Mouse (Mus musculus): ENCODE measurements around the gene Atp5j. TPM values are rescaled to one million over a fixed set of nuclear protein-coding genes. Genes with fewer than 3 reads are reported as not detected.

Gene Atp5j
- polyA plus RNA-seq (2014; fragmentation: Illumina TruSeq; extraction: RNeasy Lipid Tissue Mini Kit (QIAGEN cat#74804); ENCODE audit: low read depth, low replicate concordance) = 2,828 TPM

DNA sequence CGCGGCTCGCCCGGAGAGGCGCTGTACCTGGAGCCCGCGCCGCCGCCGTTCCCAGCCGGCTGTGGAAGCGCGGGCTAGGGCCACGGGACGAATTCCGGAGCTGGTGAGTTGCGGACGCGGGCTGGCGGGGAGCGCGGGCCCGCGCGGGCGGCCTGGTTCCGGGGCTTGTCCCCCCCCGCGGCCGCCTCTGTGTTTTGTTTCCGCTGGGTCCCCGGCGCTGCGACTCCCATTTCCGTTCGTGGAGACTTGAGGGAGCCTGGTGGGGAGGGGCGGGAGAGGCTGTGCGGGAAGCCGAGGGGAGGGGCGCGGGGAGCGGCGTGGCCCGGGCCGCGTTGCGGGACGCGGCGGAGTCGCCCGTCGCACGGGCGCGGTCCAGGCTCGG, at the start of gene Atp5j:
Gene Atp5j (minus strand): TSS at position 185 of the 382 bp plus-strand sequence.

DNA sequence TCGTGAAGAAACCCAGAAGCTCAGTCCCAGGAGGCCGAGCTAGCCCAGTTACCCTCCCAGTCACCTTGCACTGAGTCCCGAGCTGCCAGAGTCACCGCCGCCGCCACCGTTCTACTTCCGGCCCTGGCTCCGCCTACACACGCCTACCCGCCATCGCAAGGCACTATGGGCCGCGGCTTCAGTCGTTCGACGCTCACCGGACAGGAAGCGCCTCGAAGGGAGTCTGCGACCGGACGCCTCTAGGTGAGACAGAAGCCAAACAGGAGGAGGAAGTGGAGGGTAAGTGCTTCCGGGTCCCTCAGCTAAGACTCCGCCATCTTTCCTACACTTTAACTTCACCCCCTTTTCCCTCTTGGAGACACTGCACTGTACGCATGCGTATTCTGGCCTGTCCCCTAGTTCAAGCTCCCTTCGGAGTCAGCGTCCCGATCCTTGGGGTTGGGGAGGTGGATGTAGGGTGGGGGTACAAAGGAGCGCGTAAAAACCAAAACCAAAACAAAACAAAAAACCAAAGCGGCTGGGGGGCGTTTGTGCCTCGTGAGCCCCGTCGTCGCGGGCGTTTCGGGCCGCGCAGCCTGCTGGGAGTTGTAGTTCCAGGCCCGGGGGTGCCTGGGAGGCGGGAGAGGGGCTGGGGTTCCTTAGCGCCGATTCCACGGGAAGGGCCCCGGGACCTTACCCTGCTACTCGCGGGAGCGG, 532 bp downstream of the Atp5j start, which contains the start of gene Gabpa:
Gene Gabpa (plus strand): TSS at position 181 of the 696 bp plus-strand sequence.

Other genes starting within 250 kb of the Atp5j start
- 56.8 TPM for gene Mrpl39, start 99.9 kb downstream of the Atp5j start, polyA plus RNA-seq (2014; fragmentation: Illumina TruSeq; extraction: RNeasy Lipid Tissue Mini Kit (QIAGEN cat#74804); ENCODE audit: low read depth, low replicate concordance)
- gene Jam2, start 61.5 kb downstream of the Atp5j start, polyA plus RNA-seq (2014; fragmentation: Illumina TruSeq; extraction: RNeasy Lipid Tissue Mini Kit (QIAGEN cat#74804); ENCODE audit: low read depth, low replicate concordance) = 20.9 TPM
- gene Gabpa, start 700 bp downstream of the Atp5j start, polyA plus RNA-seq (2014; fragmentation: Illumina TruSeq; extraction: RNeasy Lipid Tissue Mini Kit (QIAGEN cat#74804); ENCODE audit: low read depth, low replicate concordance) = 69.7 TPM

Data from kidney, adult 10 weeks (tissue).